Mouse (Mus musculus) forebrain, embryonic 14.5 days (tissue): ENCODE data around the gene Zswim4. TPM values are rescaled to one million over a fixed set of nuclear protein-coding genes. Genes with fewer than 3 reads are reported as not detected.

Source experiments
- ATAC-seq: fragments of 200-750 bp; cut with Nextera tagmentation; 2 replicates; pipeline ENCODE4 v1.8.0; 2017; ENCODE audit warnings: mild to moderate bottlenecking, moderate library complexity
- DNase-seq: peaks from one replicate; pipeline ENCODE4 v3.0.0-alpha.2; 2015; ENCODE audit warnings: low spot score
- H3K27ac ChIP-seq: fragments of 300-500 bp; sonication (generic); 2 replicates; pipeline ENCODE4 v1.5.1; 2014; ENCODE audit warnings: low read depth, mild to moderate bottlenecking, control low read depth, low read length, moderate library complexity
- H3K27me3 ChIP-seq: fragments of 300-500 bp; sonication (generic); replicated peaks from 2 replicates; pipeline ENCODE4 v1.6.1; 2014; ENCODE audit warnings: low read length, control low read depth, mixed read lengths; ENCODE audit not compliant: control insufficient read depth, insufficient read depth
- H3K36me3 ChIP-seq: fragments of 300-500 bp; sonication (generic); 2 replicates; pipeline ENCODE4 v1.6.1; 2014; ENCODE audit warnings: low read length, control low read depth; ENCODE audit not compliant: control insufficient read depth, insufficient read depth
- H3K4me1 ChIP-seq: fragments of 300-500 bp; sonication (generic); 2 replicates; pipeline ENCODE4 v1.6.1; 2014; ENCODE audit warnings: antibody characterized with exemption, low read length, control low read depth; ENCODE audit not compliant: control insufficient read depth, insufficient read depth
- H3K4me2 ChIP-seq: fragments of 300-500 bp; sonication (generic); 2 replicates; pipeline ENCODE4 v1.6.1; 2014; ENCODE audit warnings: mild to moderate bottlenecking, control low read depth, low read length
- H3K4me3 ChIP-seq: fragments of 300-500 bp; sonication (generic); 2 replicates; pipeline ENCODE4 v1.5.1; 2014; ENCODE audit warnings: low read depth, low read length, control low read depth
- H3K9ac ChIP-seq: fragments of 300-500 bp; sonication (generic); 2 replicates; pipeline ENCODE4 v1.6.1; 2014; ENCODE audit warnings: mild to moderate bottlenecking, low read length, control low read depth, moderate library complexity
- H3K9me3 ChIP-seq: fragments of 300-500 bp; sonication (generic); replicated peaks from 2 replicates; pipeline ENCODE4 v1.6.1; 2016; ENCODE audit warnings: low read length, control low read depth, mixed read lengths; ENCODE audit not compliant: control insufficient read depth
- WGBS: fragments of 180-500 bp; shearing (Covaris S2); extraction: QIAGEN DNeasy Blood & Tissue Kit; methylation state at CpG from one replicate; pipeline ENCODE4 v1.1.7; 2014; 5-methylcytosine and 5-hydroxymethylcytosine counted together
- polyA plus RNA-seq: library from polyadenylated mRNA; unstranded; fragments of >200 nt; fragmentation: Nextera tagmentation; extraction: Ambion mirVana; gene quantifications from 2 replicates; pipeline ENCODE4 v1.2.1, GENCODE M21; 2014

Gene Zswim4
- polyA plus RNA-seq, 1 experiment from 2014 or later = 22.6 TPM

DNA sequence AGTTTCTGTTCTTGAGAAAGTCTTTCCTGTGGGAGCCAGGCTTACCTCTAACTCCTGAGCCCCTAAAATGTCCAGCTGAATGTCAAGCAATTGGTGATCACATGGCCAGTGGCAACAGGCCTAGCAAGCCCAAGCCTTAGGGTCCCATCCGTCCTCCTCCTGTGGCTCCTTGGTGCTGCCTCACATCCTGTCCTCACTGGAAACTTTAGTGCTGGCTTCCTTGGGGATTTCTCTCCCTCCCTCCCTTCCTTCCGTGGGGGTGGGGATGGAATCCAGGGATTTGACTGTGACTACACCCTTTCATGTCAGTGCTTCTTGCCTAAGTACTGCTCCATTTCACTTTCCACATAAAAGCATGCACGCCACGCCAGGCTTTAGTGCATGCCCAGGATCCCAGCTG, 47.3 kb downstream of the Zswim4 start:
- no peak for ATAC-seq
- H3K4me1 ChIP-seq = peaks cover 12% of the 10 kb centered on the region
- 63% methylated on average over 4 of the region's 4 CpGs for WGBS

DNA sequence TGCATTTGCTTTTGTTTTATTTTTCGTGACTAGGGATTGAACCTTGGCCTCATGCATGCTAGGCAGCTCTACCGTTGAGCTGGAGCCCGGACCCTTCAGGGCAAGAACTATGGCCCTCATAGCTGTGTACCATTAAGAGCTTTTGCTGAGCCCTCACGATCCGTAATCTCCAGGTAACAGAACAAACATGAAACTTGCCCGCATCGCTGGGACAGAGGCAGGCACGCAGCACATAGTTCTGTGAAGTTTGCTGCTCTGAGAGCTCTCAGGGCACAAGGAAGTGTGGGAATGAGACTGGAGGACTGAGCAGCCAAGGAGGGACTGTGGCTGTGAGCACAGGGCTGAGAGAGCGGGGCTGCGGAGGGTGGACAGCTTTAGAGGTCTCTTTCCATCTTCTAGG, 48.2 kb downstream of the Zswim4 start:
- WGBS = 91% methylated on average over 10 of the region's 10 CpGs
- DNase-seq (no peak), ATAC-seq (no peak)
- Histone ChIP-seq H3K4me3 (no peak overlapping the region), H3K27me3 (0 out of 2 replicates have a peak, but pooled peaks cover 3% of the 10 kb centered on the region), H3K9ac (no peak overlapping the region), H3K9me3 (no peaks in the 10 kb centered on the region), H3K27ac (no peak overlapping the region), H3K36me3 (no peaks in the 10 kb centered on the region), H3K4me2 (no peak overlapping the region), H3K4me1 (peaks cover 14% of the 10 kb centered on the region)

More for the DNA sequence above, 47.3 kb downstream of the Zswim4 start:
- H3K27ac ChIP-seq = no peak overlapping the region
- no peak overlapping the region for H3K9ac ChIP-seq
- no peaks in the 10 kb centered on the region for H3K36me3 ChIP-seq
- 0 out of 2 replicates have a peak, but pooled peaks cover 3% of the 10 kb centered on the region for H3K27me3 ChIP-seq
- no peaks in the 10 kb centered on the region for H3K9me3 ChIP-seq
- H3K4me3 ChIP-seq = no peak overlapping the region
- no peak overlapping the region for H3K4me2 ChIP-seq
- no peak for DNase-seq

DNA sequence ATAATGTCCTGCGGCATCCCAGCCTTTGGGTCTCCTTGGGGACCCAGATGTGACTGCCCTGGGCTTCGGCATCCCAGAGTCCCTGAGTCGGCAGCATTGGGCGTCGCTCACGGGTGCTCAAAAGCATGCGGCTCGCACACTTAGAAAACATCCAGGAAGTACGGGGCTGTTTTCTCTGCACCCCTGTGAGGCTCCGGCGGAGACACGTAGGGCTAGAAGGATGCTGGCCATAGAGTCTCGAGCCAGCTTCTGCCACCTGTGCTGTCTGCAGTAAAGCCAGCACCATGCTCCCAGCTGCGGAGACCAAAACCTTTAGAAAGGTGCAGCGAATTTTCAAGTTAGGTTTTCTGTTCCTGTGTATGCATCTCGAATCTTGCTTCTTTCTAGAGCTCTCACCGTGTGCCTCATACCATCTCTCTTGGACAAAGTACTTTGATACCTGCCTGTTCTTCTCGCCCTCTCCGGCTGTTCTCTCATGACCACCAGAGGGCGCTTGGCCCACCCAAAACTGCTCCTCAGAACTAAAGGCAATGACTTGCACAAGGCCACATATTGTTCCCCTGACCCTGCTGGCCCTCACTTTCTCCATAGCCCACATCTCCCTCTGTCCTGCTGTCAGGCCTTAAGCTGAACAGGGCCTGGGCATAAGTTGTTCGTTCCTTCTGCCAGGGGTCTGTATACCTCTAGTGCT, 49.6 kb downstream of the Zswim4 start:
- DNase-seq (peak; percentile 57), ATAC-seq (no peak)
- peak overlapping the region; percentile 21 for H3K4me3 ChIP-seq
- no peak overlapping the region for H3K27ac ChIP-seq
- no peaks in the 10 kb centered on the region for H3K9me3 ChIP-seq
- H3K27me3 ChIP-seq = 0 out of 2 replicates have a peak, but pooled peaks cover 3% of the 10 kb centered on the region
- H3K4me1 ChIP-seq = peaks cover 22% of the 10 kb centered on the region
- WGBS = 3% methylated on average over 21 of the region's 21 CpGs
- H3K4me2 ChIP-seq = peak overlapping the region; percentile 57
- H3K36me3 ChIP-seq = no peaks in the 10 kb centered on the region
- peak overlapping the region; percentile 26; the same call in 1 of the 2 replicates for H3K9ac ChIP-seq

DNA sequence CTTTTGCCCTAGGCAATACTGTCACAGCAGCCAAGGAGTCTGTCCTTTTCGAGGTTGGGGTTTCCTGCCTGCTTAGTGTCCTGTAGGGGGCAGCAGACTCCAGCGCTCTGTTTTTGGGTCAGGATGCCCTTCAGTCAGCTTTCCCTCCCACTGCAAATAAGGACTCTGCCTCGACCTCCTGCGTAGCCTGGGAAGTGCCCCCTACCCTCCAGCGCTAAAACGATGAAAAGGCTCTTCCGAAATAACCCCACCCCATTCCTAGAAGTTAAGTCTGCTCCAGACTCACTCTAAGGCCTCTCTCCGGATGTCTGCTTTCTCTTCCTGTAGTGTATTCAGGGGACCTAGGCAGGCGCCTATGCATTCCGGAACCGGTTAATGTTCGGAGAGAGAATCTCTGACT, 50.3 kb downstream of the Zswim4 start:
- H3K4me3 ChIP-seq = peak overlapping the region; percentile 21
- ATAC-seq (peak; percentile 29; the same call in 1 of the 2 replicates), DNase-seq (peak; percentile 89)
- no peaks in the 10 kb centered on the region for H3K9me3 ChIP-seq
- under 1% methylated on average over 12 of the region's 12 CpGs for WGBS
- 0 out of 2 replicates have a peak, but pooled peaks cover 3% of the 10 kb centered on the region for H3K27me3 ChIP-seq
- H3K9ac ChIP-seq = peak overlapping the region; percentile 26; the same call in 1 of the 2 replicates
- H3K4me1 ChIP-seq = peaks cover 17% of the 10 kb centered on the region
- no peak overlapping the region for H3K27ac ChIP-seq
- peak overlapping the region; percentile 57 for H3K4me2 ChIP-seq
- H3K36me3 ChIP-seq = no peaks in the 10 kb centered on the region

DNA sequence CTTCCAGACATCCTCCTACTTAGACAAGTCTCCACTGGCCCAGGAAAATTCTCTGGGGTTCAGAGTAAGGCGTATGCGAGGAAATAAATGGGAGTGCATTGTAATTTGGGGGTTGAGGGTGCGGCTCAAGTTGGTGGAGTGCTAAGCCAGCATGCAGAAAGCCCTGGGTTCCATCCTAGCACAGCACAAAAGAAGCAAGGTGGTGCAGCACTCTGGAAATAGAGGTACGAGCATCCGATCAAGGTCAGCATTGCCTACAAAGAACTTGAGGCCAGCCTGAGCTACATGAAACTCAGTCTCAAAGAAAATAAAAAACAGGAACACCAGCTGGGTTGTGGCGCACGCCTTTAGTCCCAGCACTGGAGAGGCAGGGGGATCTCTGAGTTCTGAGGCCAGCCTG, 51.7 kb downstream of the Zswim4 start, which contains the start of gene Nanos3:
Nanos3 (minus strand) TSS at position 101 of the 400 bp plus-strand sequence.
- WGBS = 95% methylated on average over 7 of the region's 7 CpGs
- Histone ChIP-seq H3K27ac (peak within 1 kb of the TSS; percentile 97), H3K4me2 (peak within 1 kb of the TSS; percentile 75), H3K27me3 (0 out of 2 replicates have a peak, but pooled peaks cover 3% of the 10 kb centered on the region), H3K9ac (peak within 1 kb of the TSS; percentile 100), H3K36me3 (no peaks in the 10 kb centered on the region), H3K4me3 (peak within 1 kb of the TSS; percentile 88), H3K4me1 (peaks cover 30% of the 10 kb centered on the region), H3K9me3 (no peaks in the 10 kb centered on the region)
- no peak for DNase-seq
- ATAC-seq = no peak

DNA sequence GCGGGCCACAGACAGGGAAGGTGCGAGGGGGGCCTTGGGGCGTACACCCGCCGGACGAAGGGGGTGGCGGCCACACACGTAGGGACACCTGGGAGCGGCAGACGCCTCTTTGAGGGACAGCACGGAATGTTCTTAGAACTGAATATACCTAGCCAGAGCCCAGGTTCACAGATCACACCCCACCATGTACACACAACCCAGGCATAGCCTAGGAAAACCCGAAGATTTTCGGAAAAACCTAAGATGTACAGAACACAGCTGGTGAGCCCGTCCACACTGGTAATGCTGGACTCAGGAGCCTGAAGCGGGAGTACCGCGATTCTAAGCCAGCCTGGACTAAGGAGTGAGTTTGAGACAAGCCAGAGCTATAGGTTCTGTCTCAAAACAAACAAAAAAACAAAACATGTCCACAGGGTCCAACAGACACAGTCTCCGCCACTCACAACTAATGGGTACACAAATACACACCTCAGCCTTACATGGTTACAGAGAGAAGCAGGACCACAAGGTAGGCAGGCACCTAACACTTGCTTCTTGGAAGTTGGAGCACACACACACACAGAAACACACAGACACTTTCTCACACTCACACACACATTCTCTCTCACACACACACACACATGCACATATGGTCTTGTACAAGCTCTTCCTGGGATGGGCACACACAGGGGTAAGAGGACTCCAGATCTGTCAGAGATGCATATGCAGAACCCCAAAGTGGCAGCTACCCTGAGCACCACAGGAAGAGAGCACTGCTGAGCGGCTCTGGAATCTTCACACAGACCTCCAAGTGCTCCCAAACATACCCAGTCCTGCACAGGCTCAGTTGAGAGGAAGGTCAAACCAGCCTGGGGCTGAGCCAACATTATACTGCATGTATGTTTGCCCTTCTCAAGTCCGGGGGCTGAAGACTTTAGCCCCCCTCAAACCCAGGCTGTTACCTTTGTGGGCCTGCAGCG, 52.5 kb downstream of the Zswim4 start:
- Histone ChIP-seq H3K4me3 (peak overlapping the region; percentile 88), H3K4me2 (peak overlapping the region; percentile 75), H3K36me3 (no peaks in the 10 kb centered on the region), H3K9ac (peak overlapping the region; percentile 100), H3K27ac (peak overlapping the region; percentile 97), H3K4me1 (peaks cover 38% of the 10 kb centered on the region), H3K9me3 (no peaks in the 10 kb centered on the region), H3K27me3 (0 out of 2 replicates have a peak, but pooled peaks cover 3% of the 10 kb centered on the region)
- DNase-seq = no peak
- no peak for ATAC-seq
- WGBS = 17% methylated on average over 21 of the region's 21 CpGs

DNA sequence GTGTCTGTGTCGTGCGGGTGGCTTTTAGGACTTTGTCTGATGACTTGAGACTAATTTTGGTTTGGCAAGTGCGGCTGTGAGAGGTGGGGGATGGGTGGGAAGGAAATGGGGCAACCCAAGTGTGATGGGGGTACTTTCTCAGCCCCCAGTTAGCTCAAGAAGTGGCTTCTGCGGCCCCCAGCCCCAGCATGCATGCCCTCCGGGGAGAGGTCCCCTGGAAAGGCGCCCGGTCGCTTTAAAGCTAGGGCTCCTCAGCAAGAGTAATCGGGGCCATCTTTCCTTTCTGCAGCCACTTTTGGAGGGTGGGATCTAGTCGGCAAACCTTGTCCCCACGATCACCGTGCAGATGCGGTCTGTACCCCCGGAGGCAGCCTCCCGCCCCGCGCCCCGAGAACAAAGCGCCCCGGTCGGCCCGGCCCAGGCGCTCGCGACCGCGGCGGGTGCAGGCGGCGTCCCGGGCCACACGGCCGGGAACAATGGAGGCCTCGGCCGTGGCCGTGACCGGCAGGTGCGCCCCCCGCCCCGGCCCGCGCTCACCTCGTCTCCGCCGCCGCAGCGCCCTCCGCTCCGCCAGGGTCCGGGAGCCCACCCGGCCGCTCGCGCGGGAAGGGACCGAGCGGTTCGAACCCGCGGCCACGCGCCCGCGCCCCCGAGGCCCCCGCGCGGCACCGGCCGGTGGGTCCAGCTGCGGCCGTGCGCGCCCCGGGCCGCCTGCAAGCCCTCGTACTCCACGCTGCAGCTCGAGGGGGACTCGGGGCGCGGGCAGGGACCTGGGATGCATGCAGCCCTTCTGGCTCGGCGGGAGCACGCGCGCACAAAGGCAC, 53.4 kb downstream of the Zswim4 start:
- peak overlapping the region; percentile 97 for H3K27ac ChIP-seq
- H3K27me3 ChIP-seq = 0 out of 2 replicates have a peak, but pooled peaks cover 3% of the 10 kb centered on the region
- H3K4me1 ChIP-seq = peaks cover 40% of the 10 kb centered on the region
- DNase-seq = peak; percentile 52
- ATAC-seq = peak; percentile 49
- H3K4me2 ChIP-seq = peak overlapping the region; percentile 75
- peak overlapping the region; percentile 88 for H3K4me3 ChIP-seq
- H3K9me3 ChIP-seq = no peaks in the 10 kb centered on the region
- 1% methylated on average over 70 of the region's 87 CpGs for WGBS
- H3K36me3 ChIP-seq = peaks cover 5% of the 10 kb centered on the region; the same call in 1 of the 2 replicates
- H3K9ac ChIP-seq = peak overlapping the region; percentile 100

DNA sequence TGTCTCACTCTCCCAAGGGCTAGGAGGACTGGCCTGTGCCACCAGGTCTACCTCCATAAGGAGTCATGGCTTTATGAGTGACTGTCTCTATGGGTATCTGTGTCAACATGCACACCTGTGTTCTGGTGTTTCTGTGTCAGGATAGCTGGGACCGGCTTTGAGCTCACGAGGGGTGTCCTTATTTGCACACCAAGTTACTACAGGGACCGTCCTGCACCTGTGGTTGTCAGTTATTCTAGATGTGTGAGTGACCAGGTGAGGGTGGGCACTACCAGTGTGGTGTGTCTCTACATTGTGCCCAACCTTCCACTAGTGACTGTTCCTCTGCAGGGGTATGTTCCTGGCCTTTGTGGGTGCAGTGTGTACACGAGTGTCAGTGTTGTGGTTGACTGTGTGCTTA, 54.0 kb downstream of the Zswim4 start:
- peaks cover 10% of the 10 kb centered on the region for H3K36me3 ChIP-seq
- 39% methylated on average over 4 of the region's 4 CpGs for WGBS
- H3K27me3 ChIP-seq = 0 out of 2 replicates have a peak, but pooled peaks cover 3% of the 10 kb centered on the region
- peak overlapping the region; percentile 97 for H3K27ac ChIP-seq
- peak overlapping the region; percentile 88 for H3K4me3 ChIP-seq
- H3K9me3 ChIP-seq = no peaks in the 10 kb centered on the region
- H3K4me1 ChIP-seq = peaks cover 40% of the 10 kb centered on the region
- H3K9ac ChIP-seq = peak overlapping the region; percentile 100
- ATAC-seq (no peak; the same call in 1 of the 2 replicates), DNase-seq (no peak)
- peak overlapping the region; percentile 75 for H3K4me2 ChIP-seq
